Mouse (Mus musculus): Measurements from ENCODE around the gene Mylk4.

GRCm38 (mm10) chr13:32795166-32795565 is 11.4 kb upstream of the Mylk4 start:
- TF ChIP-seq CTCF (IDR thresholded peaks at IDR 0.05; ENCODE audit: low read depth) (no peak), EP300 (IDR thresholded peaks at IDR 0.05; ENCODE audit: low read depth) (no peak)
